In the genomic region with DNA sequence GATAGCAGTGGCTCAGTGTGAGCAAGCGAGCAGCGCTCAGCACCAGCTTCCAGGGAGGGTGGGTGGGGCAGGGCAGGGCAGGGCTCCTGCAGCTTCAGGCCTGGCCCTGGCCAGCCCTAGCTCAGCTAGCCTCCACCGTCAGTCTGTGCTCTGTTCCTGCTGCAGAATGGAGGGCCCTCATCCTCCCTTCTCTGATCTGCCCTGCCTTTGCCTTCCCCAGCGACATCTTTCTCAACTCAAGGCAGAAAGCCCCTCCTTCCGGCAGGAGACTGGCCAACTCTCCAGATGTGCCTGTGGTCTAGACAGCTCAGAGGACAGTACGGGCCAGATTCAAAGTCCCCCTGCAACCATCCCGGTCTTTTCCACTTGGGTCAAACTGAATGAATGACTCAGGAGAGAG, we compare ENCODE assay signal across 8 mouse cellular contexts. TPM values are rescaled to one million over a fixed set of nuclear protein-coding genes. Genes with fewer than 3 reads are reported as not detected.
DNase-seq lines count a peak whose midpoint lies in the region; ATAC-seq and TF ChIP-seq lines count a peak whose summit lies in the region.

No protein-coding gene starts in this region.

- H3K4me3 ChIP-seq in heart, embryonic 12.5 days, result no peak overlapping the region
- no peak overlapping the region for H3K4me3 ChIP-seq in lung, postnatal 0 days (ENCODE audit: low read depth, low read length)
- H3K4me3 ChIP-seq in midbrain, embryonic 14.5 days (replicated peaks; ENCODE audit: low read depth, low read length), result no peak overlapping the region

- H3K9me3 ChIP-seq in heart, embryonic 12.5 days (replicated peaks), result no peaks in the 10 kb centered on the region
- H3K9me3 ChIP-seq in lung, postnatal 0 days (ENCODE audit: low read length), result no peaks in the 10 kb centered on the region
- no peaks in the 10 kb centered on the region for H3K9me3 ChIP-seq in midbrain, embryonic 14.5 days (ENCODE audit: control insufficient read depth, low read length)

- no peaks in the 10 kb centered on the region for H3K36me3 ChIP-seq in heart, embryonic 12.5 days
- H3K36me3 ChIP-seq in lung, postnatal 0 days (ENCODE audit: insufficient read depth, low read length), result no peaks in the 10 kb centered on the region
- H3K36me3 ChIP-seq in midbrain, embryonic 14.5 days (ENCODE audit: control insufficient read depth, insufficient read depth, low read length), result no peaks in the 10 kb centered on the region

- H3K4me2 ChIP-seq in heart, embryonic 12.5 days, result no peak overlapping the region
- H3K4me2 ChIP-seq in lung, postnatal 0 days (replicated peaks; ENCODE audit: low read depth, low read length), result no peak overlapping the region
- no peak overlapping the region for H3K4me2 ChIP-seq in midbrain, embryonic 14.5 days (ENCODE audit: low read length)

- H3K9ac ChIP-seq in heart, embryonic 12.5 days, result no peak overlapping the region
- no peak overlapping the region for H3K9ac ChIP-seq in lung, postnatal 0 days (replicated peaks; ENCODE audit: low read depth)
- no peak overlapping the region for H3K9ac ChIP-seq in midbrain, embryonic 14.5 days (replicated peaks; ENCODE audit: low read length)

- WGBS in heart, embryonic 12.5 days, result 38% methylated on average over 7 of the region's 7 CpGs
- WGBS in lung, postnatal 0 days, result 31% methylated on average over 7 of the region's 7 CpGs
- WGBS in midbrain, embryonic 14.5 days, result 46% methylated on average over 7 of the region's 7 CpGs

- H3K27ac ChIP-seq in heart, embryonic 12.5 days (ENCODE audit: poor library complexity, severe bottlenecking), result no peak overlapping the region
- no peak overlapping the region for H3K27ac ChIP-seq in lung, postnatal 0 days (ENCODE audit: low read length)
- H3K27ac ChIP-seq in midbrain, embryonic 14.5 days (replicated peaks; ENCODE audit: low read depth, low read length), result no peak overlapping the region

- peaks cover 67% of the 10 kb centered on the region for H3K4me1 ChIP-seq in heart, embryonic 12.5 days (replicated peaks)
- peaks cover 18% of the 10 kb centered on the region; the same call in 1 of the 2 replicates for H3K4me1 ChIP-seq in lung, postnatal 0 days (ENCODE audit: insufficient read depth, low read depth, low read length)
- H3K4me1 ChIP-seq in midbrain, embryonic 14.5 days (ENCODE audit: control insufficient read depth, insufficient read depth, low read length), result peaks cover 11% of the 10 kb centered on the region

- peaks cover 27% of the 10 kb centered on the region for H3K27me3 ChIP-seq in heart, embryonic 12.5 days (replicated peaks)
- H3K27me3 ChIP-seq in lung, postnatal 0 days (replicated peaks; ENCODE audit: insufficient read depth, low read length), result no peaks in the 10 kb centered on the region
- H3K27me3 ChIP-seq in midbrain, embryonic 14.5 days (ENCODE audit: control insufficient read depth, insufficient read depth, low read length), result no peaks in the 10 kb centered on the region

- peak; percentile 71 to 72 for DNase-seq in heart, adult 18-20 months
- DNase-seq in brain, adult 2 months (ENCODE audit: low read depth, low spot score), result peak; percentile 48
- peak; percentile 58 for DNase-seq in heart, adult 8-10 months (ENCODE audit: low spot score)
- DNase-seq in lung, postnatal 0 days (ENCODE audit: low spot score), result peak; percentile 64
- no peak for DNase-seq in adrenal gland, postnatal 10 days
- no peak for DNase-seq in midbrain, embryonic 14.5 days
- no peak for DNase-seq in kidney, adult 11 months

- no peak for TF ChIP-seq CTCF in lung, postnatal 0 days (IDR thresholded peaks at IDR 0.05)

- no peak for TF ChIP-seq EP300 in lung, postnatal 0 days (IDR thresholded peaks at IDR 0.05)

- ATAC-seq in heart, embryonic 12.5 days (ENCODE audit: insufficient number of reproducible peaks, low FRiP score), result no peak
- peak; percentile 39 for ATAC-seq in lung, postnatal 0 days
- ATAC-seq in midbrain, embryonic 14.5 days (ENCODE audit: low FRiP score, low TSS enrichment), result no peak

RNA-seq across cellular contexts. Expression of gene Prkag2, which starts 42.0 kb away (rescaled TPM):
- 10 to 100 TPM; 30.8 to 31.1 TPM for total RNA-seq in heart, adult 18-20 months (2021)
- 105 and 107 TPM in 2 replicates for polyA plus RNA-seq in heart, embryonic 12.5 days (2016; fragmentation: Nextera tagmentation; extraction: Ambion mirVana)
- total RNA-seq in heart, adult 8-10 months (2022), result 10 to 100 TPM; 26.9 to 39.0 (median 30.5) TPM
- polyA plus RNA-seq in lung, postnatal 0 days (2015; fragmentation: Nextera tagmentation; extraction: Ambion mirVana), result 16.2 and 17.0 TPM in 2 replicates
- 100 to 1,000 TPM in 1 of 2 experiments, 10 to 100 TPM in 1; 76.5 to 129 TPM for total RNA-seq in adrenal gland, postnatal 10 days (2021)
- polyA plus RNA-seq in midbrain, embryonic 14.5 days (2014; fragmentation: Nextera tagmentation; extraction: Ambion mirVana), result 97.6 and 103 TPM in 2 replicates

Comparison
In these comparisons a context has a peak if more than half of its experiments do, and no peak if none do; other contexts are left out.
1. DNase-seq: peak in heart, adult 18-20 months (2 of 2), brain, adult 2 months (single experiment), heart, adult 8-10 months (single experiment) and lung, postnatal 0 days (single experiment); none in adrenal gland, postnatal 10 days (single experiment), midbrain, embryonic 14.5 days (single experiment) and kidney, adult 11 months (single experiment).